Mouse (Mus musculus): Measurements from ENCODE around the gene Clmp.

DNA sequence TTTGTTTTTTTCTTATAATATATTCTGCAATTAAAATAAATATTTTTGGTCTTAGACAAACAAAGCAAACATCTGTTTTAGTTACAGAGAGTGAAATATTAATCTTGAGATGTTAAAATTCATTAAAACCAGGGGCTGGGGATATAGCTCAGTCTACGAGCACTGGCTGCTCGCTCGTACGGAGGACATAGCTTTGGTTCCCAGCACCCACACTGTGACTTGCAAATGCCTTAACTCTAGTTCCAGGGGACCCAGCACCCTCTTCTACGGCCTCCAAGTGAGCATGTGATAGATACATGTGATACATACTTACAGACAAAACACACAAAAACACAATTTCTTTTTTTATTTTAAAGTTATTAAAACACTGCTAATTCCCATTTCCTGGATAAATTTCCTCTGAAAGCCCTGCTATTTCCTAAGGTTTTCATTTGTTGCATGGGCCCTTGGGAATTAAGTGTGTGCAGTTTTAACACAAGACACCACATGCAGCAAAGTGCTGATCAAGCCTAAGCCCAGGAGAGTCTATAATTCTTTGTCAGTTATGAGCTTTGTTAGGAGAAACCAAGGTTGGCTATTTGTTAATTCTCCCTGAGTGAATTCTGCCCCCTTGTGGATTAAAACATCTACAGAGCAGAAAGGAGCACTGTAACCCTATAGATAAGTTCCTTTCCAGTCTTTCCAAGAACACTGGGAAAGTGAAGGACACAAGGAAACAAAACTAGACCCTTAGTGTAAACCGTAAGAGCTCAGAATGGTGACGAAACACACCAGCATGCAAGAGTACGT lies 64.3 kb downstream of the Clmp start:
- TF ChIP-seq CTCF (IDR thresholded peaks at IDR 0.05; ENCODE audit: low read depth, low read length) = no peak
- no peak for TF ChIP-seq POLR2A (IDR thresholded peaks at IDR 0.05; ENCODE audit: insufficient read depth, low read length)

All from ES-Bruce4 (cell line).